Mouse (Mus musculus): ENCODE results near the gene Pmepa1. TPM values are rescaled to one million over a fixed set of nuclear protein-coding genes. Genes with fewer than 3 reads are reported as not detected.

Pmepa1 gene
- polyA plus RNA-seq, 1 experiment = 260 TPM

DNA sequence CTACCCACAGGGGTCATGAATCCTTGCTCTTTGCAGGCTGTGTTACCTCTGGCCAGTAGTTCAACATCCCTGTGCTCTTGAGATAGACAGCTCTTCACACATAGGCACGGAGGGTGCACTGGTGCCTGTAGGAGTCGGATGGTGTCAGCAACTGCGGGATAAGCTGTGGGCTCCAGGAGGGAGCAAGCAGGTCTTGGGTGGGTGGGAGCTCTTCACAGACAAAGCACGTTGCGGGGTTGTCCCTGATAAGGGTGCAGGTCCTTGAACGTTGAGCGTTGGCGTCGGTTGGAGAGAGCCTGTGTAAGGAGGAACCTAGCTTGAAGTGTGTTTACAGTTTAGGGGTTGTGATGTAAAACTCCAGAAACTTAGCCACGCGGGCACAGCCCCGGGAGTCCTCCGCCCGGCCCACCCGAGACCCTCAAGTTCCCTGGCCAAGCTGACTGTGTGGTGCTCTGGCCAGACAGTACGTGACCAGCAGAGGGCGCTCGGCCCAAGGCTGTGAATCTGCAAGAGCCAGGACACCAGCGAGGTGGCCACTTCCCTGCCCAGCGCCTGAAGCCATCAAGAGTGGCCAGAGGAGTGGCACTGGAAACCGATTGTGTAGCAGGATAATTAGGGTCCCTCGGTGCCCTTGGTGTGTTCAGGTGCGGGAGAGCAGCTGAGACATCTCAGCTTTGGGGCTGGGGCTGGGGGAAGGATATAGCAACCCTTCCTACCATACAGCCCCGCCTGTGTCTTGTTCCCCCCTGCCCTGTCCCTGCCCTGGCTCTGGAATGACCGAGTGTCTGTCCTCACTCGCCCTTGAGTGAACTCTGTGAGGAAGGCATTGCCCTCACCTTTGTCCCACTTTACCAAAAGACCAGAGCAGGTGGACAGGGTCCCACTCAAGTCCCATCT lies 90.0 kb downstream of the Pmepa1 start:
- Histone ChIP-seq H3K79me2 (ENCODE audit: control insufficient read depth, insufficient read depth) (no peaks in the 10 kb centered on the region), H3K4me2 (ENCODE audit: low read depth) (no peak overlapping the region), H3K27me3 (ENCODE audit: control insufficient read depth, insufficient read depth, insufficient read length) (peaks cover 21% of the 10 kb centered on the region), H3ac (ENCODE audit: control insufficient read depth, insufficient read length) (no peak overlapping the region), H3K4me3 (no peak overlapping the region), H3K36me3 (ENCODE audit: control insufficient read depth, insufficient read depth) (no peaks in the 10 kb centered on the region)
- TF ChIP-seq USF1 (IDR thresholded peaks at IDR 0.05; ENCODE audit: low read depth) = no peak
- TF ChIP-seq MYOG (IDR thresholded peaks at IDR 0.05; ENCODE audit: control insufficient read depth in 1 of 3, insufficient read depth in 1 of 3, insufficient read length in 2 of 3, low read depth in 2 of 3) = no peak
- no peak for TF ChIP-seq POLR2AphosphoS2 (IDR thresholded peaks at IDR 0.05; ENCODE audit: insufficient read length, low read depth)
- no peak for TF ChIP-seq POLR2A (IDR thresholded peaks at IDR 0.05; ENCODE audit: insufficient read length, low read depth)
- no peak for TF ChIP-seq E2F4 (IDR thresholded peaks at IDR 0.05; ENCODE audit: insufficient read depth)
- TF ChIP-seq REST (IDR thresholded peaks at IDR 0.05; ENCODE audit: insufficient read depth, insufficient read length) = no peak
- no peak for TF ChIP-seq TCF12 (IDR thresholded peaks at IDR 0.05; ENCODE audit: insufficient read depth, poor library complexity, severe bottlenecking)
- no peak for TF ChIP-seq MYOD1 (IDR thresholded peaks at IDR 0.05; ENCODE audit: control insufficient read depth in 1 of 3, insufficient read length in 2 of 3, low read depth in 2 of 3)
- TF ChIP-seq CEBPB (IDR thresholded peaks at IDR 0.05; ENCODE audit: insufficient read depth, poor library complexity, severe bottlenecking) = no peak

DNA sequence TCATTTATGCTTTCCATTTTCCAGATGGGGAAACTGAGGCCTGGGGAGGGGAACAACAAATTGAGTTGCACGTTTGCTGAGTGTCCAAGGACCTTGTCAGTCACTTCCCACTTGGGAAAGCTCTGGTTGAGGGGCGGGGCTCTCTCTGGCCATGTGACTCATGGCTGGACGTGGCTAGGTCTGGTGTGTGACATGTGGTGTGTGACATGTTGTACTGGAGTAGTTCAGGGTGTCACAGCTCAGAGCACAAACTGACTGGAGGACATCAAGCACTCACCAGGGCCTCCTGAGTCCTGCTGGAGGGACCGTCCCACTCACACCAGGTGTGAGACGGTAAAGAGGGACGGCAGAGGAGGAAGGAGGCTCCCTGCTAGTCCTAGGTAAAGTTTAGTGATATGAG lies 91.1 kb downstream of the Pmepa1 start:
- TF ChIP-seq USF1 (IDR thresholded peaks at IDR 0.05; ENCODE audit: low read depth) = peak; percentile 21
- no peak for TF ChIP-seq POLR2A (IDR thresholded peaks at IDR 0.05; ENCODE audit: insufficient read length, low read depth)

GRCm38 (mm10) chr2:173184475-173185080 lies 91.8 kb downstream of the Pmepa1 start:
- Histone ChIP-seq H3K4me3 (no peak overlapping the region), H3K27me3 (ENCODE audit: control insufficient read depth, insufficient read depth, insufficient read length) (peaks cover 37% of the 10 kb centered on the region), H3K36me3 (ENCODE audit: control insufficient read depth, insufficient read depth) (no peaks in the 10 kb centered on the region), H3ac (ENCODE audit: control insufficient read depth, insufficient read length) (no peak overlapping the region), H3K4me2 (ENCODE audit: low read depth) (no peak overlapping the region), H3K79me2 (ENCODE audit: control insufficient read depth, insufficient read depth) (no peaks in the 10 kb centered on the region)
- TF ChIP-seq MYOG (IDR thresholded peaks at IDR 0.05; ENCODE audit: control insufficient read depth in 1 of 3, insufficient read depth in 1 of 3, insufficient read length in 2 of 3, low read depth in 2 of 3) = no peak
- no peak for TF ChIP-seq SRF (IDR thresholded peaks at IDR 0.05; ENCODE audit: control insufficient read depth, insufficient read length, low read depth)
- TF ChIP-seq TCF3 (IDR thresholded peaks at IDR 0.05; ENCODE audit: insufficient read length, low read depth) = no peak
- TF ChIP-seq MYOD1 (IDR thresholded peaks at IDR 0.05; ENCODE audit: control insufficient read depth in 1 of 3, insufficient read length in 2 of 3, low read depth in 2 of 3) = no peak
- no peak for TF ChIP-seq E2F4 (IDR thresholded peaks at IDR 0.05; ENCODE audit: insufficient read depth)
- TF ChIP-seq CEBPB (IDR thresholded peaks at IDR 0.05; ENCODE audit: insufficient read depth, poor library complexity, severe bottlenecking) = no peak
- no peak for TF ChIP-seq TCF12 (IDR thresholded peaks at IDR 0.05; ENCODE audit: insufficient read depth, poor library complexity, severe bottlenecking)
- no peak for TF ChIP-seq USF1 (IDR thresholded peaks at IDR 0.05; ENCODE audit: low read depth)
- TF ChIP-seq REST (IDR thresholded peaks at IDR 0.05; ENCODE audit: insufficient read depth, insufficient read length) = no peak
- TF ChIP-seq POLR2A (IDR thresholded peaks at IDR 0.05; ENCODE audit: insufficient read length, low read depth) = no peak
- TF ChIP-seq POLR2AphosphoS2 (IDR thresholded peaks at IDR 0.05; ENCODE audit: insufficient read length, low read depth) = no peak

More for the DNA sequence above, 91.1 kb downstream of the Pmepa1 start:
- no peak overlapping the region for H3ac ChIP-seq (ENCODE audit: control insufficient read depth, insufficient read length)
- H3K4me2 ChIP-seq (ENCODE audit: low read depth) = no peak overlapping the region
- H3K4me3 ChIP-seq = no peak overlapping the region
- H3K27me3 ChIP-seq (ENCODE audit: control insufficient read depth, insufficient read depth, insufficient read length) = peaks cover 30% of the 10 kb centered on the region
- H3K79me2 ChIP-seq (ENCODE audit: control insufficient read depth, insufficient read depth) = no peaks in the 10 kb centered on the region
- no peaks in the 10 kb centered on the region for H3K36me3 ChIP-seq (ENCODE audit: control insufficient read depth, insufficient read depth)

- Histone ChIP-seq H3ac (ENCODE audit: control insufficient read depth, insufficient read length) (no peak overlapping the region), H3K27me3 (ENCODE audit: control insufficient read depth, insufficient read depth, insufficient read length) (peaks cover 44% of the 10 kb centered on the region), H3K4me3 (no peak overlapping the region), H3K4me2 (ENCODE audit: low read depth) (no peak overlapping the region), H3K79me2 (ENCODE audit: control insufficient read depth, insufficient read depth) (no peaks in the 10 kb centered on the region), H3K36me3 (ENCODE audit: control insufficient read depth, insufficient read depth) (no peaks in the 10 kb centered on the region)
- TF ChIP-seq MYOG (IDR thresholded peaks at IDR 0.05; ENCODE audit: control insufficient read depth in 1 of 3, insufficient read depth in 1 of 3, insufficient read length in 2 of 3, low read depth in 2 of 3) = no peak
- TF ChIP-seq USF1 (IDR thresholded peaks at IDR 0.05; ENCODE audit: low read depth) = no peak
- TF ChIP-seq MAX (IDR thresholded peaks at IDR 0.05; ENCODE audit: low read depth) = no peak
Measured at GRCm38 (mm10) chr2:173183836-173184460, 92.4 kb downstream of the Pmepa1 start.

- Histone ChIP-seq H3K27me3 (ENCODE audit: control insufficient read depth, insufficient read depth, insufficient read length) (peaks cover 48% of the 10 kb centered on the region), H3K4me3 (no peak overlapping the region), H3K79me2 (ENCODE audit: control insufficient read depth, insufficient read depth) (no peaks in the 10 kb centered on the region), H3ac (ENCODE audit: control insufficient read depth, insufficient read length) (no peak overlapping the region), H3K36me3 (ENCODE audit: control insufficient read depth, insufficient read depth) (no peaks in the 10 kb centered on the region), H3K4me2 (ENCODE audit: low read depth) (no peak overlapping the region)
- TF ChIP-seq E2F4 (IDR thresholded peaks at IDR 0.05; ENCODE audit: insufficient read depth) (no peak), POLR2AphosphoS2 (IDR thresholded peaks at IDR 0.05; ENCODE audit: insufficient read length, low read depth) (no peak), MAX (IDR thresholded peaks at IDR 0.05; ENCODE audit: low read depth) (no peak), TCF12 (IDR thresholded peaks at IDR 0.05; ENCODE audit: insufficient read depth, poor library complexity, severe bottlenecking) (no peak), SRF (IDR thresholded peaks at IDR 0.05; ENCODE audit: control insufficient read depth, insufficient read length, low read depth) (no peak), CEBPB (IDR thresholded peaks at IDR 0.05; ENCODE audit: insufficient read depth, poor library complexity, severe bottlenecking) (no peak), MYOG (IDR thresholded peaks at IDR 0.05; ENCODE audit: control insufficient read depth in 1 of 3, insufficient read depth in 1 of 3, insufficient read length in 2 of 3, low read depth in 2 of 3) (no peak), TCF3 (IDR thresholded peaks at IDR 0.05; ENCODE audit: insufficient read length, low read depth) (no peak), POLR2A (IDR thresholded peaks at IDR 0.05; ENCODE audit: insufficient read length, low read depth) (no peak), MYOD1 (IDR thresholded peaks at IDR 0.05; ENCODE audit: control insufficient read depth in 1 of 3, insufficient read length in 2 of 3, low read depth in 2 of 3) (no peak), REST (IDR thresholded peaks at IDR 0.05; ENCODE audit: insufficient read depth, insufficient read length) (no peak), USF1 (IDR thresholded peaks at IDR 0.05; ENCODE audit: low read depth) (no peak)
Measured at GRCm38 (mm10) chr2:173183311-173183710, 93.0 kb downstream of the Pmepa1 start.
